Mouse (Mus musculus): Measurements from ENCODE around the gene 4833427G06Rik.
A peak's percentile ranks its signal among the peaks of the same experiment; 100 is the strongest.

The 4833427G06Rik gene

DNA sequence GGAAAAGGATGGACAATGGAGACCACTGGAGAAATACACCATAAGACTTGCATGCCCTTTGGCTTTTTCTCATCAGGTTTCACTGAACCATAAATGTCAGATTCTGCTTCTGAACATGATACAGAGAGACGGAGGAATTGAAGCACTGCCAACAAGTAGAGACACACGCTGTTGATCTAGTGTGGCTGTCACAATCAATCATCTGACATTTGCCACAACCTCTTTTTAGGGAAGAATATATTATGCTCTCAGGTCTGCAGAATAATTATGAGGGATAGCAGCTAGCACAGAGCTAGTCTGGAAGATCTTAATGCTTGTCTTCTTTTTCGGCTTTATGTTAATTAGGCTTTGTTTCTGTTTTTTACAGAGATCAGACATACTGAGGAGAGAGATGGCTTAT lies 33.7 kb downstream of the 4833427G06Rik start:
- no peak for DNase-seq (ENCODE audit: low spot score in 2 of 2)

DNA sequence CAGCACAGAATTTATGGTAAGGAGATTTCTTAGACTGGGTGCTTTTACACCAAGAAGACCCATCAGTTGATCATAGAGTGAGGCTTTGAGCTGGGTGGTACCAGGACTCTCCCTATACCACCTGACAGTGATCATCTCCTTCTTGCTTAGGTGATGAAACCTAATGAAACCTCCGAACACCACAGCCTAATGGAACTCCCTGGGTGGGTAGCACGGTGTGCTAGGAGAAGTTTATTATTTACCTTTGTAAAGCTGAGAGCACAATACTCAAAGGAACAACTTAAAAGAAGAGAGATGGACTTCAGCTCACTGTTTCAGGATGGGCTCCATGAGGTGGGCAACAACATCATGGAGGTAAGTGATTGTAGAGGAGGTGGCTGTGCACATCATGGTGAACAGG lies 41.3 kb downstream of the 4833427G06Rik start, which contains the start of gene Btg4:
TSS of gene Btg4 (plus strand) at position 301 of the 400 bp plus-strand sequence.
- no peak for DNase-seq (ENCODE audit: low spot score in 2 of 2)

GRCm38 (mm10) chr9:51058951-51059521 lies 42.8 kb downstream of the 4833427G06Rik start:
- DNase-seq (ENCODE audit: low spot score in 2 of 2) = no peak

GRCm38 (mm10) chr9:51056360-51057324 lies 45.2 kb downstream of the 4833427G06Rik start:
- DNase-seq (ENCODE audit: low spot score in 2 of 2) = no peak

DNA sequence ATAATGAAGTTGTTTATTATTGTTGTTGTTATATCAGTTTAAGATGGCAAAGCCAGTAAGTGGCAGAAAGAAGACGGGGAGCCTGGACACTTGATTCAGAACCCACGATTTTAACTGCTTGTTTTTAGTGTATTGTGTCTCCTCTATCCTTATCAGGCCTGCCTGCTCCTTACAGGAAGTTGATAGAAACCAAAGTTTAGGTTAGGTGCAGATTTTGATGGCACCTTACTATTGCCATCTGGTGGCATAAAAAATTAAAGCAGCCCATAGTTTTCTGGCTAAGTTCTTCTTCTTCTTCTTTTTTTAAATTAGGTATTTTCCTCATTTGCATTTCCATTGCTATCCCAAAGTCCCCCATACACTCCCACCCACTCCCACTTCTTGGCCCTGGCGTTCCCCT lies 49.7 kb downstream of the 4833427G06Rik start:
- DNase-seq (ENCODE audit: low spot score in 2 of 2) = peak; percentile 12 to 15

DNA sequence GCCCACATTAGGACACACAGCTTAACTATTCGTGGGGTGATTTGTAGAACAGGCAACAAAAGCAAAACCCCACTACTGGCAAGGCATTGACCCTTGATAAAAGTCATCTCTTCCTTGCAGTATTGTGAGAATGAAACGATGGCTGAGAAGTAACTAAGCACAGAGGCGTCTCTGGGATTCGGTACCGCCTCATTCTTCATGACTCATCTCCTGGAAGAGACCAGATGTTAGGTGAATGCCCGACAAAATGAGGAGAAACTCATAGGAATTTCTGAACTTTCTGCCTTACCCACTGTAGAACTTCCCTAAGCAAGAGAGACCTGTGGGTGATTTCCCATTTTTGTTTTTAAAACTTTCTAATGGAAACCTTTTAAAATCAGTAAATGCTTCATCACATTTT lies 59.7 kb downstream of the 4833427G06Rik start:
- DNase-seq (ENCODE audit: low spot score in 2 of 2) = no peak

- no peak for DNase-seq (ENCODE audit: low spot score in 2 of 2)
Measured at GRCm38 (mm10) chr9:51041491-51041980, 60.3 kb downstream of the 4833427G06Rik start.

GRCm38 (mm10) chr9:51032785-51033529 lies 68.9 kb downstream of the 4833427G06Rik start:
- no peak for DNase-seq (ENCODE audit: low spot score in 2 of 2)

DNA sequence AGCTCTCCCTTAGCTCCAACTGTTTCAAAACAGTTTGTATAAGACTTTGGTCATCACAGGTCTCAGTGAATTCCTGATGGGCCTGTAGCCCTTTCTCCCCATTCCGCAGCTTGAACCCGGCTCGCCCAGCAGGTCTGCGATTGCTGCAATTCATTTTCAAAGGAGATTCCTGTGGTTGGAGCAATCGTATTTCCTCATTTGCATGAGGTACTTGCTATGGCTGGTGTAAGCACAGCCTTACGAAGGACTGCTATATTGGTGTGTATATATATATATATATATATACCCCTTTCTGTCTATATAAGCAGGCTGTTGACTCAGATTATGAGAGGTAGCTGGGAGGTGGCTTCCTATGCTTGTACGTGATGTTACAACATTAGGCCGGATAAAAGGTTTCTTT lies 69.6 kb downstream of the 4833427G06Rik start:
- no peak for DNase-seq (ENCODE audit: low spot score in 2 of 2)

DNA sequence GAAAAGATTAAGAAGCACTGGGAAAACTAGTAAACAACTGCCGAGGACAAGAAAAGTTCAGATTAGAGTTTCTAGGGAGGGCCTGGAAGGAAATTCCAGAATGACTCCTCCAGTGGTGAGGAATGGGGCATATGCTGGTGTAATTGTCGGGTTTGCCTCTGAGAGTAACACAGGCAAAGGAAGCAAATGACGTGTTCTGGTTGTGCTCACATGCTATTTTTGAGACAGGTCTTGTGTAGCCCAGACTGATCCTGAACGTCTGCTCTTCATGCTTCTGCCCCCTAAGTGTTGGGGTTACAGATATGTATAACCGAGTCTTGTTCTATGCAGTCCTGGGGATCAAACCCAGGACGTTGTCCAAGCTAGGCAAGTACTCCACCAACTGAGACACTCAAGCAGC lies 70.3 kb downstream of the 4833427G06Rik start:
- no peak for DNase-seq (ENCODE audit: low spot score in 2 of 2)

All from natural killer cell, adult 2 months (primary cell).